Mouse (Mus musculus): Measurements from ENCODE around the gene Rai1.

Rai1 gene

GRCm38 (mm10) chr11:60225874-60226273 lies 121.1 kb downstream of the Rai1 start:
- DNase-seq, result no peak

GRCm38 (mm10) chr11:60228525-60228924 lies 123.7 kb downstream of the Rai1 start:
- no peak for DNase-seq

GRCm38 (mm10) chr11:60229821-60230220 lies 125.0 kb downstream of the Rai1 start:
- no peak for DNase-seq

- DNase-seq, result no peak
Observed at GRCm38 (mm10) chr11:60230512-60230911, 125.7 kb downstream of the Rai1 start.

- DNase-seq, result no peak
Observed at GRCm38 (mm10) chr11:60231326-60231725, 126.5 kb downstream of the Rai1 start.

GRCm38 (mm10) chr11:60231951-60232350 lies 127.1 kb downstream of the Rai1 start:
- DNase-seq, result no peak

GRCm38 (mm10) chr11:60232441-60233058 lies 127.7 kb downstream of the Rai1 start:
- DNase-seq, result no peak

GRCm38 (mm10) chr11:60233235-60233634 lies 128.4 kb downstream of the Rai1 start:
- no peak for DNase-seq

- no peak for DNase-seq
Observed at GRCm38 (mm10) chr11:60235351-60235750, 130.5 kb downstream of the Rai1 start.

GRCm38 (mm10) chr11:60240509-60240908 lies 135.7 kb downstream of the Rai1 start:
- no peak for DNase-seq

GRCm38 (mm10) chr11:60244503-60245143 lies 139.8 kb downstream of the Rai1 start:
- DNase-seq, result no peak

- DNase-seq, result no peak
Observed at GRCm38 (mm10) chr11:60246077-60246476, 141.3 kb downstream of the Rai1 start.

GRCm38 (mm10) chr11:60247753-60248550 lies 143.1 kb downstream of the Rai1 start:
- DNase-seq, result no peak

Data from right cerebral cortex, postnatal 14 days (tissue).